Mouse (Mus musculus): ENCODE data around the gene Ppp2r2c.

The Ppp2r2c gene

DNA sequence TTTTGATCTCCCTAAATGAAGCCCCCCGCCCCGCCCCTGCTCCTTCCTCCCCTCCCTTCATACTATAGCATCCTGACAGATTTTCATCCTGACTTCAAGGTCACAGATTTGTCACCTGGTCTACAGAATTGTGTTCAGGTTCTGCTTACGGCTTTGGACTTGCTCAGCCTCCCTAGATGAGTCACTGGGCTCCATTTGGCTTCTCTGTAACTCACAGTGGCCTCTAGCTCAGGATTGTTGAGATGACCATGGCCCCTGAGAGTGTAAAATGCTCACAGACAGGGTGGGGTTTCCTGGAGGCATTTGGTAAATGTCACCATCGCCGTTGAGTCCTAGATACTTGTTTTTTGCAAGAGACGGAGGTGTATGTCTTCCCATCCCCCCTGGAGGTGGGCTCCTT, 2.6 kb downstream of the Ppp2r2c start:
- no peak for DNase-seq (ENCODE audit: low spot score in 2 of 2)

DNA sequence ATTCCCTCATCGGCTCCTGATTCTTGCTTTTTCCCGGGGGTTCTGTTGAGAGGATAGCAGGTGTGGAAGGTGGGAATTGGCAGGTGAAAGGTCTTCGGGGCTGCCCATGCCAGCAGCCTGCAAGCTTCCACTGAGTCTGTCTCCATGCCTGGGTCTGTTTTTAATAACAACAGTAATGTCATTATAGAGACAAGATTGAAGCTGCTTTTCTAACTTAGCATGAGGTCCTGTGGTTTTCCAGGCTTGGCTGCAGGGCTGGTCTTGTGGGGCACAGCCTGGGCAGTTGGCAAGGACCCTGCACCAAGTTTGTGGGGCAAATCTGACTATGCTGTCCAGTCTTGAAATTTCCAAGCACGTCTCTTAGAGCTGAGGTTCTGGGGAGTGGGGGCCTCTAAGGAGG, 7.6 kb downstream of the Ppp2r2c start:
- DNase-seq (ENCODE audit: low spot score in 2 of 2) = no peak

DNA sequence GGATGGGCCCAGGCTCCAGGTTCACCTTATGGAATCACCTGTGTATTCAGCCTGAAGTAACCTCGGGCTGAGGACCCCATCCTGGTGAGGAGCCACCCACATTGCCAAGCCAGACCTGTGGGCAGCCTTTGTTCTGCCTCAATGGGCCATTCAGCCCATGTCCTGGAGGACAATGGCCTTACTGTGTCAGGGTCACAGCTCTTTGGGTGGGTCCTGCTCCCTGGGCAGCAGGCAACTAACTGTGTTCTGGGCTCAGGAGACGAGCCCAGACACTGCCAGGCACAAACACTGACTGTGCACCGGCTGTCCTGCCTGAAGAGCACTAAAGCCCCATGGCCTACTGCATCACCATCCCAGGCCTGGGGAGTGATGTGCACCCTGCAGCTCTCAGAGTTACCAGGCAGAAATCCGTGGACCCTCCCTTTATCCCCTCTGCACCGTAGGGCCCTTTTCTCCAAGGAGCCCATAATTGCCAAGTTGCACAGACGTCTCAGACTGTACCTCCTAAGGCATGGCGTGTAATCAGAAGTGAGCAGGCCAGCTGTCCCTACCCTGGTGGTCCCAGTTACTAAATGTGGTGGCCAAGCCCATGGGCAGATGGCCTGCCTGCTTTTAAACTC, 8.6 kb downstream of the Ppp2r2c start:
- no peak for DNase-seq (ENCODE audit: low spot score in 2 of 2)

DNA sequence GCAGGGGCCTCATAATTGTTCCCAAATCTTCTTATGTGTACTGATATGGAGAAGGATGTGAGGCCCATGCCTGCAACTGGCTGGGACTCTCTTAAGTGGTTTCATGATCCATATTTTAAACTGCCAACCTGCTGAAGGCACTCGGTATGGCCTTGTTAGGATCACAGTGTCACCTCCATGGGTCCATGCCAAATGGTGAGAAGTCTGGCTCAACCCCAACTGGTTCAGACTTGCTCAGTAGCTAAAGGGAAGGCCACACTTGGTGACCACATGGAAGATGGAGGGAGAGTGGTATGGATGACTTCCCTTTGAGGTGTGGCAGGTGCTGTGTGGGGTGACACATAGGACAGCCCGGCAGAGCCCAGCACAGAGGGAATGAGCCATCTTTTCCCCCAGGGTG, 9.3 kb downstream of the Ppp2r2c start:
- no peak for DNase-seq (ENCODE audit: low spot score in 2 of 2)

GRCm38 (mm10) chr5:36878801-36879200, 10.5 kb downstream of the Ppp2r2c start:
- no peak for DNase-seq (ENCODE audit: low spot score in 2 of 2)

- no peak for DNase-seq (ENCODE audit: low spot score in 2 of 2)
Observed at GRCm38 (mm10) chr5:36880622-36881021, 12.3 kb downstream of the Ppp2r2c start.

- no peak for DNase-seq (ENCODE audit: low spot score in 2 of 2)
Observed at GRCm38 (mm10) chr5:36883516-36883915, 15.2 kb downstream of the Ppp2r2c start.

- DNase-seq (ENCODE audit: low spot score in 2 of 2) = no peak
Observed at GRCm38 (mm10) chr5:36885067-36885466, 16.8 kb downstream of the Ppp2r2c start.

- DNase-seq (ENCODE audit: low spot score in 2 of 2) = no peak
Observed at GRCm38 (mm10) chr5:36885595-36885994, 17.3 kb downstream of the Ppp2r2c start.

- DNase-seq (ENCODE audit: low spot score in 2 of 2) = no peak
Observed at GRCm38 (mm10) chr5:36886298-36886697, 18.0 kb downstream of the Ppp2r2c start.

- no peak for DNase-seq (ENCODE audit: low spot score in 2 of 2)
Observed at GRCm38 (mm10) chr5:36886852-36887283, 18.6 kb downstream of the Ppp2r2c start.

DNA sequence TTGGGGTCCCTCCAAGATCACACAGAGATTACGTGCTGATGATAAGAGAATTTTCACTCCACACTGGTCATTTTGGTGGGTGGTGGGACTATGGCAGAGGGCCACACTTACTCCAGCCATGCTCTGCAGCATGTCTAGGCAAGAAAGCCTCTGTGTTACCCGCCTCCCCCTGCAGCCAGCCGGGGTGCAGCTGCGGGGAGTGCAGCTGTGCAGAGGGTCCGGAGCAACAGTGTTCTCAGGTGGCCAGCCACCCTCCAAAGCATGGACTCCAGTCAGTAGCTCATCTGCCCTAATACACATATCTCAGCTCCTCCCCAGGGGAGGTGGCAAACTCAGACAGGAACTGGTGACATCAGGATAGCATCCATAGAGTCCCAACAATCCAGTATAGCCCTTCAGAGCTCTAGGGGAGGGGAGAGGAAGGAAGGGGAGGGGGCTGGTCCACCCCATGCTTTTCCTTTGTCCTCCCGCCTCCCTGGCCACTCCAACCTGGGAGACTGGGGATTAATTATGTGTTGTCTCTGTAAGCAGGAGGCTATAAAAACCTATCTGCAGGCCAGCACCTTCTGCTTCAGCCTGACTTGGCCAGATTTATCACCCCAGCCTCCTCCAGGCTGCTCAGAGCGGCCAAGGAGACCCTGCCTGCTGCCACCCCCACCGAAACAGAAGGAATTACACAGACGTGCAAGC, 19.1 kb downstream of the Ppp2r2c start:
- DNase-seq (ENCODE audit: low spot score in 2 of 2) = no peak

DNA sequence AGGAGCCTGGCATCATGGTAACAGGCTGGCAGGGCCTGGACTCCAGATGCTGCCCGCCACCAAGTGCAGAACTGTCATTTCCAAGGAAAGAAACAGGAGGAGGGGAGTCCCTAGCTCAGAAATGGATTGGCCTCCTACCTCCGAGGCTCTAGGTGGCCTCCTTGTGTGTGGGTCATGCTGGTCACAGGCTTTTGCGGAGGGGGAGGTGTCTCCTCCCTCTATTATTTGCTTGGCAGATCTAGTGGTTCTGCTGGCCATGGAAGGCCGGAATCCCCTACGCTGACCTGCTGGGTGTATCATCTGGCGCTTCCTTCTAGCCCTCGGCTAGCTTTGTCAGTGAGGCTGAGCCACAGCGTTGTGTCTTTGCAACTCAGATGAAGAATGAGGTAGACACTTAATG, 20.2 kb downstream of the Ppp2r2c start:
- DNase-seq (ENCODE audit: low spot score in 2 of 2) = no peak

GRCm38 (mm10) chr5:36888911-36889310, 20.6 kb downstream of the Ppp2r2c start:
- DNase-seq (ENCODE audit: low spot score in 2 of 2) = no peak

- DNase-seq (ENCODE audit: low spot score in 2 of 2) = no peak
Observed at GRCm38 (mm10) chr5:36889380-36889886, 21.1 kb downstream of the Ppp2r2c start.

- DNase-seq (ENCODE audit: low spot score in 2 of 2) = no peak
Observed at GRCm38 (mm10) chr5:36890794-36891193, 22.5 kb downstream of the Ppp2r2c start.

- DNase-seq (ENCODE audit: low spot score in 2 of 2) = no peak
Observed at GRCm38 (mm10) chr5:36891793-36892470, 23.6 kb downstream of the Ppp2r2c start.

DNA sequence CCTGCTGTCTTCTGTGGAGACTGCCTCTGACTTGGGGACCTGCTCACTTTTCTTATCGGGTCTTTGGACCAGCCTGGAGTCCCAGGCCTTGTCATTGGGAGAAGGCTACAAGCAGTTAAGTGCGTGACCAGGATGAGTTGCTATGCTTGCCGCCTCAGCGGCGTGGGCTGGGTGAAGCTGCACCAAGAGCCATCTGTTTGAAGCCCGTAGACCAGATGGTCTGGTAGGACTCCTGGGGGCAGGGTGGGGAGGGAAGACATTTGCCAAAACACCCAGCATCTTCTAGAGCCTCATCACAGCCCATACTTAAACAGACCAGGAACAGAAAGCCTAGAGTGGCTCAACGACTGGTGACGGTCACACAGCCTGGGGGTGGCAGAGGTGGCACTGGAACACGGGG, 24.9 kb downstream of the Ppp2r2c start:
- DNase-seq (ENCODE audit: low spot score in 2 of 2) = no peak

GRCm38 (mm10) chr5:36894070-36894469, 25.8 kb downstream of the Ppp2r2c start:
- no peak for DNase-seq (ENCODE audit: low spot score in 2 of 2)

DNA sequence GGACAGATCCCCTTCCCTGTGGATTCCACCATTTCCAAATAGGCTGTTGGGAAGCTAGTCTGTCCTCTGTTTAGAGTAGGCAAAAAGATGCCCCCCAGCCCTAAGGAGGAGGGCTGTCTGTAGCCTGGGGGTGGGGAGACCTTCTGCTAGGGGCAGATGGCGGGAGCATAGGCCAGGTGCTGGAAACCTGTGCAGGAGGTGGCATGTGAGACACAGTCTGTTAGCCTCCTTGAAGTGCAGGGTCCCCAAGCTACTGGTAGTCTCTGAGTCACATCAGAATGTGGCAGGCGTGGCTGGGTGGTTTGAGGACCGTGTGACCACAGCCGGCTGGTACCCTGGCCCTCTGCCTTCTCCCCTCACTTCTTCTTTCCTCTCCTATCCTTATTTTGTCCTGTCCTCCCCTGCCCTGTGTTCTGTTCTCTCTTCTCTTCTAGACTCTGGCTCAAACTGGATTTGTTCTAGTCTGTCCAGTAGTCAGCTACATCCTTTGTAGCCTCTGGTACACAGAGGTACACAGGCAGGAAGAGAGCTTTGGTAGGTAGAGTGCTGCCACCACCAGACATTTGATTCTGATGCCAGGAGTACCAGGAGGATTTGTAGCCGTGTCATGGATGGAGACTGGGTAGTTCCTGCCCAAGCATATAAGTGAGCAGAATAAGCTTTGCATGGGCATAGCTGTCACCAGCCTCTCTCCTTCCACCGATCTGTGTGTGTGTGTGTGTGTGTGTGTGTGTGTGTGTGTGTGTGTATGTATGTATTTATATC, 26.5 kb downstream of the Ppp2r2c start:
- no peak for DNase-seq (ENCODE audit: low spot score in 2 of 2)

DNA sequence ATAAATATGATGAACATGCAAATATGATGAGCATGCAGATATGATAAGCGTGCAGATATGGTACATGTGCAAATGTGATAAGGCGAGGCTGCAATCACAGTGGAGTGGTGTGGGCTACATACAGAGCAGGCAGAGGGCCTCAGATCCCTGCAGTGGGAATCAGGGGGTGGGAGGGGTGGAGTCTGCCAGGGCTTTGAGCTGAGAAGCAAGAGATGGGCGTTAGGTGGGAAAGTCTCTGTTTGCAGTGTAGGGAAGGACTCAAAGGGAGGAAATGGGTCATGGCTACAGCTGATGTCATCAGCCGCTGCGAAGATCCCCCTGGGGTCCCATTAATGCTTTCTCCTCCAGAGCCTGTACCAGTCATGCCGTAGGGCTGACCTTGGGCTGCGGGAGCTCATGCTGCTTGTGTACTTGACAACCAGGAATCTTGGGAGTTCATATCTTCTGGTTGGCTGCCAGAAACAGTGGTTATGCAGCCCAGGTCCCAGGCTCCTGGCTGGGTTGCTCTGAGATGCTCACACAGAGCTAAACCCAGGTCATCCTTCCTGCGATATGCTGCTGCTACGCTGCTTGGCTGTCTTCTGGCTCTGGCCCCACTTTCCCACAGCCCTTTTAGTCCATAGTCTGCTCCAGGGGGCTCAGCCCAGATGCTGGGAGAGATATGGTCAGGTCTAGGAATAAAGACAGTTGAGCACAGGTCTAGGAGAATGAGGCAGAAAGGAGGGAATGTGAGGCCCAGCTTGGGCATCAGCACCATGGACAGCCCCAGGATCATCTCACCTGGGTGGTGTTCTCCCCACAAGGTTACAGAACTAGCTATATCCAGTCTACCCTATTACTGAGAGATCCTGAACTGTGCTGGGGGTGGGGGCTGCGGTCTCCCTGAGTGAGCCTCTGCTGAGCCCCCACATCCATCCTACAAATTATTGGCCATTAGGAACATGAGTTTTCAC, 27.6 kb downstream of the Ppp2r2c start:
- DNase-seq (ENCODE audit: low spot score in 2 of 2) = no peak
